Mouse (Mus musculus) CH12.LX (cell line): Measurements from ENCODE around the gene Inpp5a. TPM values are rescaled to one million over a fixed set of nuclear protein-coding genes. Genes with fewer than 3 reads are reported as not detected.

ENCODE experiments used
- DNase-seq: peaks from one replicate; pipeline ENCODE4 v3.0.0-alpha.2; 2013; ENCODE audit errors: extremely low read depth
- H3K27ac ChIP-seq: 2 replicates; pipeline ENCODE4 v1.5.1; 2012; ENCODE audit warnings: low read depth, mild to moderate bottlenecking, control low read depth, moderate library complexity; ENCODE audit not compliant: insufficient read depth
- H3K27me3 ChIP-seq: replicated peaks from 2 replicates; pipeline ENCODE3; 2012; ENCODE audit warnings: inconsistent platforms
- H3K36me3 ChIP-seq, 2 experiments: replicated peaks in 1 of 2; 2 replicates each; pipeline versions ENCODE3 to v1.6.1; 2012; ENCODE audit warnings: inconsistent platforms in 1 of 2, low read length in 1 of 2, mild to moderate bottlenecking in 1 of 2, mixed read lengths in 1 of 2, moderate library complexity in 1 of 2; ENCODE audit not compliant: control insufficient read depth in 1 of 2, insufficient read depth in 1 of 2
- H3K4me1 ChIP-seq, 2 experiments: 2 replicates each; pipeline ENCODE4 v1.6.1; 2012; ENCODE audit warnings: inconsistent platforms in 1 of 2, moderate library complexity in 1 of 2; ENCODE audit not compliant: insufficient read depth in 2 of 2, control insufficient read depth in 1 of 2
- H3K4me2 ChIP-seq: 2 replicates; pipeline ENCODE4 v1.6.1; 2012; ENCODE audit warnings: low read depth, mild to moderate bottlenecking, control low read depth; ENCODE audit not compliant: poor library complexity, insufficient read depth, severe bottlenecking
- H3K4me3 ChIP-seq, 3 experiments: fragments of 150-350 bp in 1 of 3; sonication (generic) in 1 of 3; replicated peaks in 1 of 3; 2 replicates each; pipeline versions ENCODE3 to v1.5.1; 2011 to 2012; ENCODE audit warnings: low read depth in 2 of 3, low read length in 2 of 3, mild to moderate bottlenecking in 2 of 3, moderate library complexity in 2 of 3, control low read depth in 1 of 3, improper control_type of control experiment in 1 of 3, inconsistent platforms in 1 of 3, mixed read lengths in 1 of 3; ENCODE audit not compliant: poor library complexity in 1 of 3
- H3K79me2 ChIP-seq: replicated peaks from 2 replicates; pipeline ENCODE4 v1.6.1; 2012; ENCODE audit warnings: mild to moderate bottlenecking, moderate library complexity; ENCODE audit not compliant: control insufficient read depth, poor library complexity, insufficient read depth, severe bottlenecking; ENCODE audit errors: extremely low read depth
- H3K9ac ChIP-seq: 2 replicates; pipeline ENCODE4 v1.6.1; 2012; ENCODE audit warnings: low read depth, mild to moderate bottlenecking, control low read depth, moderate library complexity; ENCODE audit not compliant: insufficient read depth
- H3K9me3 ChIP-seq: replicated peaks from 2 replicates; pipeline ENCODE3; 2012; ENCODE audit warnings: low read length, inconsistent platforms, mixed read lengths
- BHLHE40 ChIP-seq: IDR thresholded peaks from 2 replicates; pipeline ENCODE4 v1.6.1; 2011; ENCODE audit warnings: mild to moderate bottlenecking, low read depth, low read length, improper control_type of control experiment
- ELF1 ChIP-seq: IDR thresholded peaks from 2 replicates; pipeline ENCODE4 v1.6.1; 2014; ENCODE audit warnings: low read depth, mild to moderate bottlenecking, inconsistent platforms, low read length, improper control_type of control experiment
- EP300 ChIP-seq: IDR thresholded peaks from 2 replicates; pipeline ENCODE4 v1.6.1; 2011; ENCODE audit warnings: low read length, improper control_type of control experiment
- ETS1 ChIP-seq: conservative IDR thresholded peaks from 2 replicates; pipeline ENCODE4 v1.6.1; 2012; ENCODE audit warnings: low read depth, mild to moderate bottlenecking, inconsistent platforms, low read length, improper control_type of control experiment, moderate library complexity
- JUN ChIP-seq: IDR thresholded peaks from 2 replicates; pipeline ENCODE4 v1.6.1; 2011; ENCODE audit warnings: low read depth, mild to moderate bottlenecking, low read length, improper control_type of control experiment, moderate library complexity; ENCODE audit not compliant: insufficient read depth
- JUND ChIP-seq: conservative IDR thresholded peaks from 2 replicates; pipeline ENCODE4 v1.6.1; 2011; ENCODE audit warnings: low read depth, low read length, improper control_type of control experiment
- KAT2A ChIP-seq: IDR thresholded peaks from 2 replicates; pipeline ENCODE4 v1.6.1; 2012; ENCODE audit warnings: low read length, improper control_type of control experiment, inconsistent platforms; ENCODE audit not compliant: insufficient replicate concordance
- MAFK ChIP-seq: IDR thresholded peaks from 2 replicates; pipeline ENCODE4 v1.6.1; 2011; ENCODE audit warnings: low read length, improper control_type of control experiment; ENCODE audit not compliant: insufficient replicate concordance
- MAX ChIP-seq: IDR thresholded peaks from 2 replicates; pipeline ENCODE4 v1.6.1; 2011; ENCODE audit warnings: low read length, improper control_type of control experiment
- MAZ ChIP-seq: IDR thresholded peaks from 2 replicates; pipeline ENCODE4 v1.6.1; 2012; ENCODE audit warnings: low read depth, mild to moderate bottlenecking, inconsistent platforms, low read length, improper control_type of control experiment, moderate library complexity
- NELFE ChIP-seq: IDR thresholded peaks from 2 replicates; pipeline ENCODE4 v1.6.1; 2011; ENCODE audit warnings: low read depth, low read length, improper control_type of control experiment
- NRF1 ChIP-seq: IDR thresholded peaks from 2 replicates; pipeline ENCODE4 v1.6.1; 2014; ENCODE audit warnings: low read depth, mild to moderate bottlenecking, inconsistent platforms, low read length, improper control_type of control experiment, moderate library complexity
- PAX5 ChIP-seq: IDR thresholded peaks from 2 replicates; pipeline ENCODE4 v1.6.1; 2012; ENCODE audit warnings: low read length, inconsistent platforms, mixed read lengths
- POLR2A ChIP-seq: IDR thresholded peaks from 2 replicates; pipeline ENCODE4 v1.6.1; 2011; ENCODE audit warnings: low read depth, mild to moderate bottlenecking, improper control_type of control experiment, low read length
- RAD21 ChIP-seq: IDR thresholded peaks from 2 replicates; pipeline ENCODE4 v1.6.1; 2011; ENCODE audit warnings: low read depth, mild to moderate bottlenecking, low read length, improper control_type of control experiment, moderate library complexity
- TCF12 ChIP-seq: IDR thresholded peaks from 2 replicates; pipeline ENCODE4 v1.6.1; 2014; ENCODE audit warnings: low read depth, mild to moderate bottlenecking, inconsistent platforms, low read length, improper control_type of control experiment
- USF2 ChIP-seq: conservative IDR thresholded peaks from 2 replicates; pipeline ENCODE4 v1.6.1; 2011; ENCODE audit warnings: low read depth, low read length, improper control_type of control experiment
- ZC3H11A ChIP-seq: IDR thresholded peaks from 2 replicates; pipeline ENCODE4 v1.6.1; 2012; ENCODE audit warnings: low read depth, mild to moderate bottlenecking, inconsistent platforms, low read length, improper control_type of control experiment
- ZKSCAN1 ChIP-seq: IDR thresholded peaks from 2 replicates; pipeline ENCODE4 v1.6.1; 2012; ENCODE audit warnings: low read depth, inconsistent platforms, low read length, improper control_type of control experiment, borderline replicate concordance
- ZMIZ1 ChIP-seq: IDR thresholded peaks from 2 replicates; pipeline ENCODE4 v1.6.1; 2012; ENCODE audit warnings: low read depth, mild to moderate bottlenecking, inconsistent platforms, low read length, improper control_type of control experiment
- ZNF384 ChIP-seq: IDR thresholded peaks from 2 replicates; pipeline ENCODE4 v1.6.1; 2012; ENCODE audit warnings: low read depth, low read length, improper control_type of control experiment, inconsistent platforms
- dilution Hi-C: fragments of 300-500 bp; cut with MboI; formaldehyde crosslinking; loops from 2 replicates; pipeline ENCODE4 v1.14.3; 2020; ENCODE audit warnings: low sequenced_read_pairs; ENCODE audit not compliant: extremely low pct_unique_long_range_greater_than_20kb, extremely low pct_ligation_motif_present
- in situ Hi-C: fragments of 300-500 bp; cut with MboI; formaldehyde crosslinking; loops from 3 replicates; pipeline ENCODE4 v1.14.3; 2019; ENCODE audit warnings: low sequenced_read_pairs, low pct_ligation_motif_present, low pct_unique_long_range_greater_than_20kb, mixed read lengths
- polyA plus RNA-seq: library from polyadenylated mRNA; unstranded; fragments of >175 nt; gene quantifications from 2 replicates; pipeline ENCODE4 v1.2.1, GENCODE M21; 2012; ENCODE audit warnings: low read depth; ENCODE audit not compliant: insufficient read length
- total RNA-seq, 2 experiments: library from RNA; depleted of rRNA; stranded (reverse); fragments of 300-350 nt in 1 of 2; fragments of >200 nt in 1 of 2; gene quantifications; 2 replicates each; pipeline ENCODE4 v1.2.3; 2012 to 2014

The Inpp5a gene
- total and polyA plus RNA-seq, 3 experiments: 1.7 to 5.4 (median 3.0) TPM

DNA sequence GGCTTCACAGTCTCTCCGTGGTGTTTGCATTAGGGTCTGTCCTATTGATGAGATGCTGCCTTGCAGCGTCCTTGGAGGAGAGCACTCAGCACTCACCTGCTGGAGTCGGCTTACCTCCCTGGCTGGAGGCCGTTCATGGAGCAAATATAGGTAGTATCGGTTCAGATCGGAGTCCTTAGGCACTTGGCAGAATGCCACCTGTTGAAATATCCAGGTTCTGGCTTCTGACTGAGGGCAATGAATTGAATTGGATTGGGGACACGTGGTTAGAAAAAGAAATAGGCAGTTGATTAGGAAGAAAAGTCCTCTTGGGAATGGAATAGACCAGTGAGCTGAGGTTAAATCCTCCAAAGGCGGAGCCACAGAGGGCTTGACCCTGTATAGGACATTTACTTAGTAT is 12.9 kb downstream of the Inpp5a start:
- H3K27ac ChIP-seq: no peak overlapping the region
- peaks cover 45 to 69% of the 10 kb centered on the region in 2 experiments for H3K4me1 ChIP-seq
- H3K36me3 ChIP-seq: peaks cover 0 to 11% of the 10 kb centered on the region in 2 experiments
- no peaks in the 10 kb centered on the region for H3K9me3 ChIP-seq
- DNase-seq: no peak
- no peak for TF ChIP-seq MAFK
- no peak for TF ChIP-seq JUND
- no peak for TF ChIP-seq NELFE
- TF ChIP-seq ZNF384: no peak
- no peak for TF ChIP-seq TCF12
- no peak for TF ChIP-seq MAZ
- TF ChIP-seq NRF1: no peak
- no peak for TF ChIP-seq ELF1
- TF ChIP-seq ZMIZ1: no peak
- no peak for TF ChIP-seq ETS1
- TF ChIP-seq USF2: no peak
- TF ChIP-seq BHLHE40: no peak
- TF ChIP-seq ZKSCAN1: no peak
- TF ChIP-seq PAX5: no peak
- TF ChIP-seq MAX: no peak
- TF ChIP-seq POLR2A: no peak
- no peak overlapping the region for H3K9ac ChIP-seq
- in situ Hi-C loops (loop anchor here (10.0 kb wide), 1 partner anchor 63 kb away; no protein-coding TSS in a partner anchor), dilution Hi-C loops (no loop called here)
- no peak overlapping the region for H3K4me2 ChIP-seq
- H3K4me3 ChIP-seq: no peak overlapping the region
- H3K79me2 ChIP-seq: no peaks in the 10 kb centered on the region
- H3K27me3 ChIP-seq: no peaks in the 10 kb centered on the region

DNA sequence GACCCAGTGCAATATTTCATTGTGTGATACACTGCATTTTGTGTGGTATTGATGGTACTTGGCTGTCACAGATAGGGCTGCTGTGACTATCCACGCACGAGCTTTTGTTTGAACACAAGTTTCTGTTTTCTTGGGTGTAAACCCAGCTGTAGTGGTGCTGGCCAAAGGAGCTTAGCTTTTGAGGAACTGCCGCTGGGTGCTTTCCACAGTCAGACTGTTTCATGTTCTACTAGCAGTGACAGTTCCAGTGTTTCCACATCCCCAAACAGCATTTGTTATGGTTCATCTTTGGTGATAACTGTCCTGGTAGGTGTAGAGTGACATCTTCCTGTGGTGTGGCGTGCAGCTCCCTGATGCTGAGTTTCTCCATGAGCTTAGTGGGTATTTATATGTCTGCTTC is 13.8 kb downstream of the Inpp5a start:
- H3K27ac ChIP-seq: no peak overlapping the region
- H3K27me3 ChIP-seq: no peaks in the 10 kb centered on the region
- TF ChIP-seq EP300: no peak
- no peak for TF ChIP-seq KAT2A
- TF ChIP-seq ZC3H11A: no peak
- no peak for TF ChIP-seq JUN
- TF ChIP-seq TCF12: no peak
- peak; percentile 29 for TF ChIP-seq RAD21
- dilution Hi-C loops: no loop called here
- no peak overlapping the region for H3K9ac ChIP-seq
- peak; percentile 42 for DNase-seq
- H3K9me3 ChIP-seq: no peaks in the 10 kb centered on the region
- H3K4me3 ChIP-seq: no peak overlapping the region
- peaks cover 40 to 62% of the 10 kb centered on the region in 2 experiments for H3K4me1 ChIP-seq
- H3K36me3 ChIP-seq: peaks cover 0 to 11% of the 10 kb centered on the region in 2 experiments
- H3K4me2 ChIP-seq: no peak overlapping the region
- in situ Hi-C loops: loop anchor here (10.0 kb wide), 1 partner anchor 62 kb away; no protein-coding TSS in a partner anchor
- H3K79me2 ChIP-seq: no peaks in the 10 kb centered on the region
